Comparison of ENCODE assay signal across 25 mouse cellular contexts in the genomic region with DNA sequence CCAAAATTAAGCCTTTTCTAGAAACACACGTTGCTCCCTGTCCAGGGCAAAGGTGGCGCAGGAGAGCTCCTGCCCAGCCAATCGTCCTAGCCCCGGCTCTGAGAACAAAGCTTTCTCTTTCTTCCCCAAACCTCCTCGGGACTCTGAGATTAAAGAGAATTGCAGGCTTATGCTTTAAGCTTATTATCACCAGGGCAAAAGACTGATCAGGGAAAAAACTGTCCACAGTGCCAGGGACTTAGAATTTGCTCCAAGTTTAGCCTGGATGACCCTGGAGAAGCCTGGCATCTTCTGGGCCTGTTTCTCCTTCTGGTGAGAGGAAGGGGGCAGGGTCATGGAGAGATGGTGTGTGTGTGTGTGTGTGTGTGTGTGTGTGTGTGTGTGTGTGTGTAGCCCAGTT. TPM values are rescaled to one million over a fixed set of nuclear protein-coding genes. Genes with fewer than 3 reads are reported as not detected.
DNase-seq lines count a peak whose midpoint lies in the region; ATAC-seq and TF ChIP-seq lines count a peak whose summit lies in the region.
"Had no signal": no experiment of that assay in that cellular context is flagged by ENCODE, and none has a peak within 500 bp of the region (broad histone marks: within the 10 kb centered on the region; RNA-seq: fewer than 3 reads in every experiment).

No protein-coding gene starts in this region.

- H3K9ac ChIP-seq in midbrain, postnatal 0 days (replicated peaks; ENCODE audit: low read length, poor library complexity, severe bottlenecking) = no peak overlapping the region
- H3K9ac ChIP-seq: embryonic facial prominence, embryonic 15.5 days; hindbrain, embryonic 13.5 days; limb, embryonic 13.5 days; liver, embryonic 13.5 days; lung, embryonic 14.5 days; neural tube, embryonic 15.5 days had no signal

- no peak for TF ChIP-seq POLR2A in bone marrow, adult 2 months (IDR thresholded peaks at IDR 0.05; ENCODE audit: borderline replicate concordance, control insufficient read depth, low read depth, low read length)

- no peaks in the 10 kb centered on the region for H3K9me3 ChIP-seq in midbrain, embryonic 10.5 days (replicated peaks)
- H3K9me3 ChIP-seq in midbrain, postnatal 0 days (ENCODE audit: low read length) = no peaks in the 10 kb centered on the region
- H3K9me3 ChIP-seq: embryonic facial prominence, embryonic 15.5 days; heart, embryonic 13.5 days; hindbrain, embryonic 13.5 days; limb, embryonic 13.5 days; liver, embryonic 13.5 days; megakaryocyte, embryonic 14.5 days; neural tube, embryonic 15.5 days had no signal

- H3K27me3 ChIP-seq in midbrain, embryonic 10.5 days (ENCODE audit: low read depth, poor library complexity, severe bottlenecking) = no peaks in the 10 kb centered on the region
- H3K27me3 ChIP-seq in midbrain, postnatal 0 days (ENCODE audit: insufficient read depth, low read length) = no peaks in the 10 kb centered on the region
- H3K27me3 ChIP-seq: embryonic facial prominence, embryonic 15.5 days; heart, embryonic 13.5 days; hindbrain, embryonic 13.5 days; limb, embryonic 13.5 days; liver, embryonic 13.5 days; neural tube, embryonic 15.5 days had no signal

- 28% methylated on average over 5 of the region's 5 CpGs for WGBS in midbrain, embryonic 10.5 days
- WGBS in midbrain, postnatal 0 days = 23% methylated on average over 5 of the region's 5 CpGs
- 43% methylated on average over 5 of the region's 5 CpGs for WGBS in bone marrow, adult 2 months
- WGBS in macrophage (ENCODE audit: missing documents) = 32% methylated on average over 5 of the region's 5 CpGs

- DNase-seq in gastrocnemius, adult 2 months = no peak
- no peak for DNase-seq in gastrocnemius, postnatal 25 days
- DNase-seq in midbrain, embryonic 10.5 days (ENCODE audit: low spot score) = no peak
- DNase-seq in midbrain, postnatal 0 days (ENCODE audit: low spot score) = no peak
- DNase-seq in adipocyte (ENCODE audit: low spot score) = no peak
- DNase-seq: cerebellum, adult 9-10 months; gastrocnemius, postnatal 14 days; heart, adult 18-20 months; heart, postnatal 14 days; kidney, adult 9 months; kidney, postnatal 36 days; liver, embryonic 13.5 days; lung, embryonic 14.5 days; right cerebral cortex, postnatal 14 days; thymus, adult 18-20 months had no signal

- H3K36me3 ChIP-seq in midbrain, embryonic 10.5 days = no peaks in the 10 kb centered on the region
- no peaks in the 10 kb centered on the region for H3K36me3 ChIP-seq in midbrain, postnatal 0 days (ENCODE audit: insufficient read depth, low read length)
- no peaks in the 10 kb centered on the region for H3K36me3 ChIP-seq in macrophage (ENCODE audit: inconsistent target)
- H3K36me3 ChIP-seq: embryonic facial prominence, embryonic 15.5 days; heart, embryonic 13.5 days; hindbrain, embryonic 13.5 days; limb, embryonic 13.5 days; liver, embryonic 13.5 days; neural tube, embryonic 15.5 days had no signal

- H3K79me2 ChIP-seq in macrophage (ENCODE audit: inconsistent target) = peaks cover 62% of the 10 kb centered on the region; the same call in 1 of the 2 replicates

- intact Hi-C loops in gastrocnemius, adult 2 months (cut with DNase I) = no loop called here

- no peak for TF ChIP-seq CTCF in gastrocnemius, adult 2 months (IDR thresholded peaks at IDR 0.05)
- TF ChIP-seq CTCF in midbrain, postnatal 0 days (IDR thresholded peaks at IDR 0.05) = no peak; the same call in 1 of the 2 replicates
- no peak for TF ChIP-seq CTCF in bone marrow, adult 2 months (IDR thresholded peaks at IDR 0.05; ENCODE audit: control insufficient read depth, insufficient read depth, low read length)

- H3K4me3 ChIP-seq in gastrocnemius, adult 2 months = no peak overlapping the region
- no peak overlapping the region for H3K4me3 ChIP-seq in midbrain, embryonic 10.5 days
- no peak overlapping the region for H3K4me3 ChIP-seq in midbrain, postnatal 0 days (ENCODE audit: low read depth, low read length)
- H3K4me3 ChIP-seq in bone marrow, adult 2 months (replicated peaks; ENCODE audit: control insufficient read depth, low read depth, low read length) = no peak overlapping the region
- H3K4me3 ChIP-seq in macrophage (ENCODE audit: inconsistent target) = no peak overlapping the region
- H3K4me3 ChIP-seq: embryonic facial prominence, embryonic 15.5 days; heart, embryonic 13.5 days; hindbrain, embryonic 13.5 days; limb, embryonic 13.5 days; liver, embryonic 13.5 days; megakaryocyte, embryonic 14.5 days; neural tube, embryonic 15.5 days had no signal

- H3K27ac ChIP-seq in gastrocnemius, adult 2 months = peak overlapping the region; percentile 24; the same call in 1 of the 2 replicates
- 0 out of 2 replicates have a peak overlapping the region, but pooled peaks have one; percentile 13 for H3K27ac ChIP-seq in midbrain, embryonic 10.5 days (replicated peaks)
- H3K27ac ChIP-seq in midbrain, postnatal 0 days (ENCODE audit: low read depth, low read length) = no peak overlapping the region
- H3K27ac ChIP-seq in bone marrow, adult 2 months (ENCODE audit: control insufficient read depth, insufficient read depth, low read depth, low read length, poor library complexity) = peak overlapping the region; percentile 71
- H3K27ac ChIP-seq in macrophage = peak overlapping the region; percentile 99
- H3K27ac ChIP-seq: embryonic facial prominence, embryonic 15.5 days; liver, embryonic 13.5 days had no signal

- no peak overlapping the region for H3K4me2 ChIP-seq in midbrain, postnatal 0 days (ENCODE audit: low read depth, low read length, poor library complexity, severe bottlenecking)
- H3K4me2 ChIP-seq: embryonic facial prominence, embryonic 15.5 days; heart, embryonic 13.5 days; hindbrain, embryonic 13.5 days; limb, embryonic 13.5 days; liver, embryonic 13.5 days; lung, embryonic 14.5 days; neural tube, embryonic 15.5 days had no signal

- no peak for ATAC-seq in midbrain, postnatal 0 days (ENCODE audit: low FRiP score)
- ATAC-seq: CD4-positive, CD25-positive, alpha-beta regulatory T cell, adult 4 months; inflammation-experienced regulatory T-cells, adult 6 months had no signal

- H3K4me1 ChIP-seq in midbrain, embryonic 10.5 days = peaks cover 6% of the 10 kb centered on the region; the same call in 1 of the 2 replicates
- no peaks in the 10 kb centered on the region for H3K4me1 ChIP-seq in midbrain, postnatal 0 days (ENCODE audit: insufficient read depth, low read length)
- H3K4me1 ChIP-seq in bone marrow, adult 2 months (ENCODE audit: control insufficient read depth, insufficient read depth, low read length) = peaks cover 13% of the 10 kb centered on the region

RNA-seq across cellular contexts. Expression of gene Psap, which starts 15.9 kb away (rescaled TPM):
- 100 to 1,000 TPM; 730 to 837 TPM for total RNA-seq in gastrocnemius, adult 2 months (2021)
- 100 to 1,000 TPM; 590 to 608 TPM for total RNA-seq in gastrocnemius, postnatal 25 days (2021)
- polyA plus RNA-seq in midbrain, embryonic 10.5 days (2016; fragmentation: Nextera tagmentation; extraction: Ambion mirVana) = 52.0 and 69.2 TPM in 2 replicates
- 714 and 811 TPM in 2 replicates for total RNA-seq in midbrain, postnatal 0 days (2014; rRNA removed)
- polyA plus RNA-seq in midbrain, postnatal 0 days (2015; fragmentation: Nextera tagmentation; extraction: Ambion mirVana) = 272 and 300 TPM in 2 replicates
- polyA plus RNA-seq in bone marrow, adult 2 months (2011; ENCODE audit: insufficient read depth, insufficient read length, low replicate concordance, missing spikeins) = 271 and 453 TPM in 2 replicates
- 1,000 to 10,000 TPM in 22 of 26 experiments, 100 to 1,000 TPM in 4; 715 to 4,323 (median 2,388) TPM for total RNA-seq in macrophage (2018; cell fraction: chromatin; rRNA removed)
- over 10,000 TPM in 25 of 26 experiments, 1,000 to 10,000 TPM in 1; 9,835 to 25,455 (median 13,887) TPM for total RNA-seq in macrophage (2018; cell fraction: cytosol; rRNA removed)
- over 10,000 TPM in 25 of 26 experiments, 1,000 to 10,000 TPM in 1; 4,026 to 20,879 (median 17,761) TPM for total RNA-seq in macrophage (2018; cell fraction: nucleus; rRNA removed)
- polyA plus RNA-seq in macrophage (2018) = 12,209 to 20,921 TPM (median 16,354 TPM) in 3 replicates

RNA-seq across cellular contexts. Expression of gene Chst3, which starts 42.5 kb away (rescaled TPM):
- under 1 TPM; 0.23 to 0.64 TPM for total RNA-seq in gastrocnemius, adult 2 months (2021)
- under 1 TPM; 0.26 to 0.51 TPM for total RNA-seq in gastrocnemius, postnatal 25 days (2021)
- 2.0 and 2.5 TPM in 2 replicates for polyA plus RNA-seq in midbrain, embryonic 10.5 days (2016; fragmentation: Nextera tagmentation; extraction: Ambion mirVana)
- 4.6 and 5.5 TPM in 2 replicates for total RNA-seq in midbrain, postnatal 0 days (2014; rRNA removed)
- polyA plus RNA-seq in midbrain, postnatal 0 days (2015; fragmentation: Nextera tagmentation; extraction: Ambion mirVana) = 0.86 and 0.89 TPM in 2 replicates
- 11.9 and 16.5 TPM in 2 replicates for polyA plus RNA-seq in bone marrow, adult 2 months (2011; ENCODE audit: insufficient read depth, insufficient read length, low replicate concordance, missing spikeins)
- total RNA-seq in macrophage (2018; cell fraction: chromatin; rRNA removed) = 1 to 10 TPM in 6 of 26 experiments, under 1 TPM in 7, not detected in 13; 0.36 to 2.8 (median 1.00) TPM
- under 1 TPM in 16 of 26 experiments, not detected in 10; 0.03 to 0.43 (median 0.19) TPM for total RNA-seq in macrophage (2018; cell fraction: cytosol; rRNA removed)
- total RNA-seq in macrophage (2018; cell fraction: nucleus; rRNA removed) = 1 to 10 TPM in 3 of 26 experiments, under 1 TPM in 12, not detected in 11; 0.06 to 2.1 (median 0.48) TPM
- polyA plus RNA-seq in macrophage (2018) = 0.07 to 1.2 TPM (median 0.34 TPM) in 3 replicates

Comparison
In these comparisons a context has a peak if more than half of its experiments do, and no peak if none do; other contexts are left out.
1. RNA of gene Psap, which starts 15.9 kb away (polyA plus RNA-seq): 12,209 to 20,921 TPM in macrophage; 271 to 453 TPM in bone marrow, adult 2 months, 272 to 300 TPM in midbrain, postnatal 0 days and 52.0 to 69.2 TPM in midbrain, embryonic 10.5 days; every median in the first group is over 10 times any median in the second.